Mouse (Mus musculus) embryonic facial prominence, embryonic 15.5 days (tissue): ENCODE results near the gene Rbms1. TPM values are rescaled to one million over a fixed set of nuclear protein-coding genes. Genes with fewer than 3 reads are reported as not detected.
A peak's percentile ranks its signal among the peaks of the same experiment; 100 is the strongest.

Experiments used
- ATAC-seq: fragments of 200-750 bp; cut with Nextera tagmentation; 2 replicates; pipeline ENCODE4 v1.8.0; 2017; ENCODE audit warnings: low read depth, moderate TSS enrichment; ENCODE audit not compliant: insufficient number of reproducible peaks, low FRiP score, low TSS enrichment
- H3K27ac ChIP-seq: fragments of 300-500 bp; sonication (generic); replicated peaks from 2 replicates; pipeline ENCODE4 v1.5.1; 2015; ENCODE audit warnings: mild to moderate bottlenecking, inconsistent platforms
- H3K27me3 ChIP-seq: fragments of 300-500 bp; sonication (generic); 2 replicates; pipeline ENCODE4 v1.6.1; 2015; ENCODE audit warnings: inconsistent platforms
- H3K36me3 ChIP-seq: fragments of 300-500 bp; sonication (generic); 2 replicates; pipeline ENCODE4 v1.6.1; 2015; ENCODE audit warnings: mild to moderate bottlenecking, inconsistent platforms
- H3K4me1 ChIP-seq: fragments of 300-500 bp; sonication (generic); 2 replicates; pipeline ENCODE4 v1.6.1; 2015; ENCODE audit warnings: inconsistent platforms
- H3K4me2 ChIP-seq: fragments of 300-500 bp; sonication (generic); replicated peaks from 2 replicates; pipeline ENCODE4 v1.6.1; 2015; ENCODE audit warnings: mild to moderate bottlenecking, inconsistent platforms
- H3K4me3 ChIP-seq: fragments of 300-500 bp; sonication (generic); replicated peaks from 2 replicates; pipeline ENCODE4 v1.5.1; 2015; ENCODE audit warnings: mild to moderate bottlenecking, inconsistent platforms
- H3K9ac ChIP-seq: fragments of 300-500 bp; sonication (generic); 2 replicates; pipeline ENCODE4 v1.6.1; 2015; ENCODE audit warnings: inconsistent platforms
- H3K9me3 ChIP-seq: fragments of 300-500 bp; sonication (generic); replicated peaks from 2 replicates; pipeline ENCODE4 v1.6.1; 2016; ENCODE audit warnings: inconsistent platforms
- WGBS: fragments of 180-500 bp; shearing (Covaris S2); methylation state at CpG from one replicate; pipeline ENCODE4 v1.1.7; 2015; 5-methylcytosine and 5-hydroxymethylcytosine counted together
- polyA plus RNA-seq: library from polyadenylated mRNA; unstranded; fragments of >200 nt; fragmentation: Nextera tagmentation; extraction: Ambion mirVana; gene quantifications from 2 replicates; pipeline ENCODE4 v1.2.1, GENCODE M21; 2015

The Rbms1 gene
- polyA plus RNA-seq, 1 experiment from 2014 or later, result 144 TPM

GRCm38 (mm10) chr2:60826406-60827151 lies 136.4 kb downstream of the Rbms1 start:
- no peak overlapping the region for H3K4me2 ChIP-seq
- no peaks in the 10 kb centered on the region for H3K27me3 ChIP-seq
- no peaks in the 10 kb centered on the region for H3K9me3 ChIP-seq
- WGBS, result 73% methylated on average over 11 of the region's 11 CpGs
- 0 out of 2 replicates have a peak overlapping the region, but pooled peaks have one; percentile 8 for H3K27ac ChIP-seq
- no peaks in the 10 kb centered on the region for H3K36me3 ChIP-seq
- peaks cover 20% of the 10 kb centered on the region for H3K4me1 ChIP-seq
- no peak overlapping the region for H3K9ac ChIP-seq
- ATAC-seq, result no peak
- H3K4me3 ChIP-seq, result no peak overlapping the region

GRCm38 (mm10) chr2:60825690-60826089 lies 137.3 kb downstream of the Rbms1 start:
- no peaks in the 10 kb centered on the region for H3K27me3 ChIP-seq
- WGBS, result 40% methylated on average over 4 of the region's 4 CpGs
- peak overlapping the region; percentile 34; the same call in 1 of the 2 replicates for H3K27ac ChIP-seq
- H3K4me2 ChIP-seq, result no peak overlapping the region
- ATAC-seq, result peak; percentile 66; the same call in 1 of the 2 replicates
- H3K9ac ChIP-seq, result no peak overlapping the region
- no peak overlapping the region for H3K4me3 ChIP-seq
- no peaks in the 10 kb centered on the region for H3K36me3 ChIP-seq
- no peaks in the 10 kb centered on the region for H3K9me3 ChIP-seq
- peaks cover 20% of the 10 kb centered on the region for H3K4me1 ChIP-seq

- Histone ChIP-seq H3K36me3 (no peaks in the 10 kb centered on the region), H3K4me3 (no peak overlapping the region), H3K4me1 (peaks cover 24% of the 10 kb centered on the region), H3K27ac (no peak overlapping the region), H3K9me3 (no peaks in the 10 kb centered on the region), H3K9ac (no peak overlapping the region), H3K27me3 (no peaks in the 10 kb centered on the region), H3K4me2 (no peak overlapping the region)
- WGBS, result 84% methylated on average over 3 of the region's 3 CpGs
- no peak for ATAC-seq
These were observed 141.4 kb downstream of the Rbms1 start for GRCm38 (mm10) chr2:60821635-60822034.

- Histone ChIP-seq H3K27me3 (no peaks in the 10 kb centered on the region), H3K9me3 (no peaks in the 10 kb centered on the region)
These were observed 144.4 kb downstream of the Rbms1 start for GRCm38 (mm10) chr2:60818632-60819031.

GRCm38 (mm10) chr2:60816307-60816706 lies 146.7 kb downstream of the Rbms1 start:
- peaks cover 39% of the 10 kb centered on the region for H3K4me1 ChIP-seq
- H3K4me2 ChIP-seq, result no peak overlapping the region
- WGBS, result 86% methylated on average over 2 of the region's 2 CpGs
- H3K27me3 ChIP-seq, result no peaks in the 10 kb centered on the region
- no peak overlapping the region for H3K27ac ChIP-seq
- H3K9me3 ChIP-seq, result no peaks in the 10 kb centered on the region
- no peak overlapping the region for H3K4me3 ChIP-seq
- no peak for ATAC-seq
- no peak overlapping the region for H3K9ac ChIP-seq
- H3K36me3 ChIP-seq, result no peaks in the 10 kb centered on the region

More at GRCm38 (mm10) chr2:60818632-60819031, 144.4 kb downstream of the Rbms1 start:
- 10% methylated on average over 2 of the region's 2 CpGs for WGBS
- no peak overlapping the region for H3K4me3 ChIP-seq
- no peak overlapping the region for H3K27ac ChIP-seq
- no peaks in the 10 kb centered on the region for H3K36me3 ChIP-seq
- H3K9ac ChIP-seq, result no peak overlapping the region
- H3K4me2 ChIP-seq, result no peak overlapping the region
- H3K4me1 ChIP-seq, result peaks cover 25% of the 10 kb centered on the region
- ATAC-seq, result peak; percentile 15; the same call in 1 of the 2 replicates

GRCm38 (mm10) chr2:60814788-60815187 lies 148.2 kb downstream of the Rbms1 start:
- no peaks in the 10 kb centered on the region for H3K36me3 ChIP-seq
- no peaks in the 10 kb centered on the region for H3K27me3 ChIP-seq
- ATAC-seq, result no peak
- peaks cover 42% of the 10 kb centered on the region for H3K4me1 ChIP-seq
- no peaks in the 10 kb centered on the region for H3K9me3 ChIP-seq
- H3K27ac ChIP-seq, result no peak overlapping the region
- no peak overlapping the region for H3K4me3 ChIP-seq
- WGBS, result 58% methylated on average over 6 of the region's 6 CpGs
- H3K4me2 ChIP-seq, result no peak overlapping the region
- no peak overlapping the region for H3K9ac ChIP-seq

GRCm38 (mm10) chr2:60812949-60813348 lies 150.0 kb downstream of the Rbms1 start:
- no peak overlapping the region for H3K4me2 ChIP-seq
- no peak overlapping the region for H3K9ac ChIP-seq
- H3K27ac ChIP-seq, result peak overlapping the region; percentile 18; the same call in 1 of the 2 replicates
- WGBS, result 63% methylated on average over 12 of the region's 12 CpGs
- H3K27me3 ChIP-seq, result no peaks in the 10 kb centered on the region
- peaks cover 50% of the 10 kb centered on the region for H3K4me1 ChIP-seq
- no peak overlapping the region for H3K4me3 ChIP-seq
- H3K9me3 ChIP-seq, result no peaks in the 10 kb centered on the region
- no peak for ATAC-seq
- H3K36me3 ChIP-seq, result no peaks in the 10 kb centered on the region

GRCm38 (mm10) chr2:60810617-60811016 lies 152.4 kb downstream of the Rbms1 start:
- Histone ChIP-seq H3K4me3 (no peak overlapping the region), H3K36me3 (no peaks in the 10 kb centered on the region), H3K9ac (no peak overlapping the region), H3K27ac (no peak overlapping the region), H3K27me3 (no peaks in the 10 kb centered on the region), H3K4me1 (peaks cover 57% of the 10 kb centered on the region), H3K4me2 (no peak overlapping the region), H3K9me3 (no peaks in the 10 kb centered on the region)
- ATAC-seq, result 0 out of 2 replicates have a peak, but pooled peaks have one; percentile 37

- H3K27ac ChIP-seq, result peak overlapping the region; percentile 48
- peaks cover 63% of the 10 kb centered on the region for H3K4me1 ChIP-seq
- H3K9ac ChIP-seq, result no peak overlapping the region
- no peak for ATAC-seq
- H3K27me3 ChIP-seq, result no peaks in the 10 kb centered on the region
- no peak overlapping the region for H3K4me3 ChIP-seq
- WGBS, result 59% methylated on average over 7 of the region's 7 CpGs
- no peak overlapping the region for H3K4me2 ChIP-seq
- no peaks in the 10 kb centered on the region for H3K9me3 ChIP-seq
- H3K36me3 ChIP-seq, result no peaks in the 10 kb centered on the region
These were observed 153.5 kb downstream of the Rbms1 start for GRCm38 (mm10) chr2:60809441-60809921.

- Histone ChIP-seq H3K4me3 (no peak overlapping the region), H3K36me3 (no peaks in the 10 kb centered on the region), H3K27me3 (no peaks in the 10 kb centered on the region), H3K9ac (no peak overlapping the region), H3K27ac (peak overlapping the region; percentile 48), H3K4me1 (peaks cover 65% of the 10 kb centered on the region), H3K4me2 (no peak overlapping the region), H3K9me3 (no peaks in the 10 kb centered on the region)
- 76% methylated on average over 6 of the region's 6 CpGs for WGBS
- no peak for ATAC-seq
These were observed 154.2 kb downstream of the Rbms1 start for GRCm38 (mm10) chr2:60808822-60809221.

- Histone ChIP-seq H3K4me2 (peak overlapping the region; percentile 19; the same call in 1 of the 2 replicates), H3K27ac (peak overlapping the region; percentile 79)
- 30% methylated on average over 11 of the region's 11 CpGs for WGBS
These were observed 155.4 kb downstream of the Rbms1 start for GRCm38 (mm10) chr2:60807341-60808195.

More at GRCm38 (mm10) chr2:60807341-60808195, 155.4 kb downstream of the Rbms1 start:
- H3K4me1 ChIP-seq, result peaks cover 66% of the 10 kb centered on the region
- H3K36me3 ChIP-seq, result no peaks in the 10 kb centered on the region
- no peaks in the 10 kb centered on the region for H3K27me3 ChIP-seq
- ATAC-seq, result peak; percentile 44; the same call in 1 of the 2 replicates
- no peak overlapping the region for H3K4me3 ChIP-seq
- no peaks in the 10 kb centered on the region for H3K9me3 ChIP-seq
- no peak overlapping the region for H3K9ac ChIP-seq
